Mouse (Mus musculus): ENCODE results near the gene Kras. TPM values are rescaled to one million over a fixed set of nuclear protein-coding genes. Genes with fewer than 3 reads are reported as not detected.
A peak's percentile ranks its signal among the peaks of the same experiment; 100 is the strongest.

The Kras gene
- polyA plus RNA-seq, 1 experiment from 2014 or later, result 77.7 TPM

DNA sequence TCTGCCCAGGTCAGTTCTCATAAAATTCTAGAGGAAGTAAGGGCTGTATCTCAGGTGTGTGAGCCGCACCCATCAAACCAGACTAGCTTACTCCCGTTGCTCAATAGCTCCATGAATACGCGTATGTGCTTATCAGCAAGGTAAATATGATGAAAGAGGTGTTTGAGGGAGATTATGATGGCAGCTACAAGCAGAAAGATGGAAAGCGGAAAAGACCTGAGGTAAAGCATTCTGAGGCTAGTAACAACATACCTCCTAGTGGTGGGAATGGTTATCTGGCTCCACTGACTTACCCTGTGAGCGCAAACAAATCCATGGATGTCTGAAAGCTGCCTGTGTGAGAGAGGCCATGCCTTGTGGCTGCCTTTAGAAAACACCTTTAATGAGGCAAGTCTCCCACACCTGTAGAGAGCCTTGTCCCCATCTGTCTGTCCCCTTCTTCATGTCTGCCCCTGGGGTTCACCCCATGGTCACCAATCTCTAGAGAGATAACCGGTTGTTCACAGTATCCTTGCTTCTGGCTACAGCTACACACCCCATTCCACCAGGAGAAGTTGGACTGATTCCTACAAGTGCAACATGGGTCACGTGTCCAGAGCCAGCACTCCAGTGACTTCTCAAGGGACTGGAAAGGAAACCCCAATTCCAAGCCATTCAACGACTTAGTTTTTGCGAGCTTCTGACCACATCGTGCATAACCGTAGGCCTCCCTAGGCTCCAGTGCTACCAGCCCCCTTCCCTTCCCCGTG is 6.1 kb upstream of the Kras start:
- WGBS, result 79% methylated on average over 13 of the region's 13 CpGs
- Histone ChIP-seq H3K36me3 (ENCODE audit: control insufficient read depth, insufficient read depth, low read length) (no peaks in the 10 kb centered on the region), H3K9ac (ENCODE audit: low read depth, low read length) (no peak overlapping the region), H3K27me3 (replicated peaks; ENCODE audit: control insufficient read depth, insufficient read depth, low read length) (no peaks in the 10 kb centered on the region), H3K4me1 (ENCODE audit: control insufficient read depth, insufficient read depth, low read depth, low read length) (no peaks in the 10 kb centered on the region), H3K4me3 (ENCODE audit: low read length) (no peak overlapping the region), H3K4me2 (ENCODE audit: low read length) (no peak overlapping the region), H3K9me3 (ENCODE audit: control insufficient read depth, low read length) (no peaks in the 10 kb centered on the region), H3K27ac (ENCODE audit: low read depth, low read length) (no peak overlapping the region)
- no peak; the same call in 1 of the 2 replicates for ATAC-seq

DNA sequence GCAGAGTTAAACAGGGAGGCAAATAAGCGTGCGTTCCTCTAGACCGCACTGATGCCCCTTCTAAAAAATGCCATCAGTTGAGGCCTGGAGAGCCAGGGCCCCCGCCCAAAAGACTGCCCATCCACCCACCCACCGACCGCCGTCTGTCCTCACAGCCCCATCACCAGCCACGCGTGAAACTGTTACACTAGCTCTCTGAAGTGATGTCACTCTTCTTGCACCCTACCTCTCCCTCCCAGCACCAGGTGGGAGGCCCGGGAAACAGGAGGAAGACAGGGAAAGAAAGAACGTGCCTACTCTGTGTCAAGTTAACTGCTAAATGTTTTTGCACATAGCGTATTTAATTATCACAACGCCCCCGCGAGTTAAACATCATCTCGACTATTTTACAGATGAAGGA is 781 bp upstream of the Kras start:
- ATAC-seq, result no peak; the same call in 1 of the 2 replicates
- Histone ChIP-seq H3K27ac (ENCODE audit: low read depth, low read length) (peak overlapping the region; percentile 91), H3K4me2 (ENCODE audit: low read length) (peak overlapping the region; percentile 74), H3K9ac (ENCODE audit: low read depth, low read length) (peak overlapping the region; percentile 97), H3K9me3 (ENCODE audit: control insufficient read depth, low read length) (no peaks in the 10 kb centered on the region), H3K4me3 (ENCODE audit: low read length) (peak overlapping the region; percentile 90), H3K4me1 (ENCODE audit: control insufficient read depth, insufficient read depth, low read depth, low read length) (peaks cover 13% of the 10 kb centered on the region), H3K27me3 (replicated peaks; ENCODE audit: control insufficient read depth, insufficient read depth, low read length) (no peaks in the 10 kb centered on the region), H3K36me3 (ENCODE audit: control insufficient read depth, insufficient read depth, low read length) (no peaks in the 10 kb centered on the region)
- 10% methylated on average over 16 of the region's 16 CpGs for WGBS

GRCm38 (mm10) chr6:145249291-145250184 is 501 bp downstream of the Kras start:
- Histone ChIP-seq H3K9me3 (ENCODE audit: control insufficient read depth, low read length) (no peaks in the 10 kb centered on the region), H3K9ac (ENCODE audit: low read depth, low read length) (peak overlapping the region; percentile 97), H3K27me3 (replicated peaks; ENCODE audit: control insufficient read depth, insufficient read depth, low read length) (no peaks in the 10 kb centered on the region), H3K4me2 (ENCODE audit: low read length) (peak overlapping the region; percentile 67), H3K4me3 (ENCODE audit: low read length) (peak overlapping the region; percentile 90), H3K4me1 (ENCODE audit: control insufficient read depth, insufficient read depth, low read depth, low read length) (peaks cover 13% of the 10 kb centered on the region), H3K27ac (ENCODE audit: low read depth, low read length) (peak overlapping the region; percentile 91), H3K36me3 (ENCODE audit: control insufficient read depth, insufficient read depth, low read length) (0 out of 2 replicates have a peak, but pooled peaks cover 2% of the 10 kb centered on the region)
- ATAC-seq, result peak; percentile 57
- under 1% methylated on average over 77 of the region's 124 CpGs for WGBS

DNA sequence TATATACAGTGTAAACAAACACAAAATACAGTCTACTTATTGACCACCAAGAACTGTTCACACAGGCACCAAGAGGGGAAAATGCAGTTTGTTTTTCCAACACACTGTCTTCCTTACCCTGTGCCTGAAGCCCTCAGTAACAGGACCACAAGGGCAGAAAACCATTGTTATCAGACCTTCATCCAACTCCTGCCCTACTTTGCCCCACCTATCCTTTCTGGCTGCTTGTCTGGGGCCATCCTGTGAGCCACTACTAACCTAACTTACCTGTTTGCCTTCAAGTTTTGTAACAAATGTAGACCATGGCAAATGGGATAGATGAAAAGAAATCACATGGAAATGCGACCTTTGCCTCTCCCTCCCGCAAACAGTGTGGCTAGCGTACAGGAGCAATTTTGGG is 2.2 kb downstream of the Kras start:
- H3K4me1 ChIP-seq (ENCODE audit: control insufficient read depth, insufficient read depth, low read depth, low read length), result peaks cover 13% of the 10 kb centered on the region
- peaks cover 3% of the 10 kb centered on the region; the same call in 1 of the 2 replicates for H3K36me3 ChIP-seq (ENCODE audit: control insufficient read depth, insufficient read depth, low read length)
- peak overlapping the region; percentile 31; the same call in 1 of the 2 replicates for H3K9ac ChIP-seq (ENCODE audit: low read depth, low read length)
- H3K9me3 ChIP-seq (ENCODE audit: control insufficient read depth, low read length), result no peaks in the 10 kb centered on the region
- 62% methylated on average over 3 of the region's 3 CpGs for WGBS
- no peak for ATAC-seq
- no peak overlapping the region for H3K27ac ChIP-seq (ENCODE audit: low read depth, low read length)
- H3K4me3 ChIP-seq (ENCODE audit: low read length), result no peak overlapping the region
- H3K4me2 ChIP-seq (ENCODE audit: low read length), result peak overlapping the region; percentile 43
- no peaks in the 10 kb centered on the region for H3K27me3 ChIP-seq (replicated peaks; ENCODE audit: control insufficient read depth, insufficient read depth, low read length)

GRCm38 (mm10) chr6:145246841-145247240 is 3.2 kb downstream of the Kras start:
- WGBS, result 95% methylated on average over 5 of the region's 5 CpGs
- H3K27ac ChIP-seq (ENCODE audit: low read depth, low read length), result no peak overlapping the region

DNA sequence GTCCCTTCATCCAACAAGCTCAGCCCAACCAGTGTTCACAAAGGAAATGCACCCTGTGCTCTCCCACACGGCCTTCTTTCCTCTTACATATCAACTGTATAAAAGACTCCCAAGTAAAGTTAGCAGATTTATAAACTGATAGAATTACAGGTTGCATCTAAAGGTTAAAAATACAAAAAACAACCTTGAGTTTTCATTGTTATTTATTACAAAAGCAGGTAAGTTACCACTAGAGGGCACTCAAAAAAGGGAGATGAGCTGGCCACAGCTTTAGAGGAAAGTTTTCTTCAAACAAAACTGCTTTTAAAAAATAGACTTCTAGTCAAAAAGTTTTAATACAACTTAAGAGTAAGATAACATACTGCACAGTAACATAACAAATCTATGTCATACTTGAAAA is 7.5 kb downstream of the Kras start:
- ATAC-seq, result no peak
- peaks cover 3% of the 10 kb centered on the region; the same call in 1 of the 2 replicates for H3K36me3 ChIP-seq (ENCODE audit: control insufficient read depth, insufficient read depth, low read length)
- 42% methylated on average over 1 of the region's 1 CpGs for WGBS

More at GRCm38 (mm10) chr6:145246841-145247240, 3.2 kb downstream of the Kras start:
- Histone ChIP-seq H3K4me3 (ENCODE audit: low read length) (no peak overlapping the region), H3K36me3 (ENCODE audit: control insufficient read depth, insufficient read depth, low read length) (peaks cover 3% of the 10 kb centered on the region; the same call in 1 of the 2 replicates), H3K4me2 (ENCODE audit: low read length) (no peak overlapping the region), H3K9me3 (ENCODE audit: control insufficient read depth, low read length) (no peaks in the 10 kb centered on the region), H3K9ac (ENCODE audit: low read depth, low read length) (no peak overlapping the region; the same call in 1 of the 2 replicates), H3K4me1 (ENCODE audit: control insufficient read depth, insufficient read depth, low read depth, low read length) (peaks cover 13% of the 10 kb centered on the region), H3K27me3 (replicated peaks; ENCODE audit: control insufficient read depth, insufficient read depth, low read length) (no peaks in the 10 kb centered on the region)
- ATAC-seq, result no peak

DNA sequence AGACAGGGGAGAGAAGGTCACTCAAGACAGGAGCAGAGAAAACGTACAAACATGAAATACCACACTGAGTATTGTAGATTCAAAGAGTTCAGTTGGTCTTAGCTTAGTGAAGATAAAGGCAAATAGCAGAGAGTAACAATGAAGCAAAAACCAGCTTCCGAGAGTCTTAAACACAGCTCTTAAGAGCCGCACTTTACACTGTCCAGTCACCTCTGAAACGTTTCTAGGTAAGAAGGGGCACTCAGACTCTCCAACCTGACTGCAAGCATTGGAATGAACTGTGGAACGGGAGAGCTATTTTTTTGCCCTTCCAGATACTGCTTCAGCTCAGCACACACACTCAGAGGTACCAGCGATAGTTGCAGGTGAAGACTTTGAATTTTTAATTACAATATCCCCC is 9.8 kb downstream of the Kras start:
- Histone ChIP-seq H3K36me3 (ENCODE audit: control insufficient read depth, insufficient read depth, low read length) (peaks cover 3% of the 10 kb centered on the region; the same call in 1 of the 2 replicates), H3K9me3 (ENCODE audit: control insufficient read depth, low read length) (no peaks in the 10 kb centered on the region), H3K27ac (ENCODE audit: low read depth, low read length) (no peak overlapping the region), H3K4me3 (ENCODE audit: low read length) (no peak overlapping the region), H3K27me3 (replicated peaks; ENCODE audit: control insufficient read depth, insufficient read depth, low read length) (no peaks in the 10 kb centered on the region), H3K9ac (ENCODE audit: low read depth, low read length) (no peak overlapping the region), H3K4me1 (ENCODE audit: control insufficient read depth, insufficient read depth, low read depth, low read length) (no peaks in the 10 kb centered on the region), H3K4me2 (ENCODE audit: low read length) (no peak overlapping the region)
- WGBS, result 94% methylated on average over 6 of the region's 6 CpGs
- no peak for ATAC-seq

More for the DNA sequence above, 7.5 kb downstream of the Kras start:
- no peak overlapping the region for H3K9ac ChIP-seq (ENCODE audit: low read depth, low read length)
- no peaks in the 10 kb centered on the region for H3K9me3 ChIP-seq (ENCODE audit: control insufficient read depth, low read length)
- H3K27me3 ChIP-seq (replicated peaks; ENCODE audit: control insufficient read depth, insufficient read depth, low read length), result no peaks in the 10 kb centered on the region
- H3K4me1 ChIP-seq (ENCODE audit: control insufficient read depth, insufficient read depth, low read depth, low read length), result peaks cover 4% of the 10 kb centered on the region
- no peak overlapping the region for H3K4me2 ChIP-seq (ENCODE audit: low read length)
- H3K27ac ChIP-seq (ENCODE audit: low read depth, low read length), result no peak overlapping the region
- H3K4me3 ChIP-seq (ENCODE audit: low read length), result no peak overlapping the region

DNA sequence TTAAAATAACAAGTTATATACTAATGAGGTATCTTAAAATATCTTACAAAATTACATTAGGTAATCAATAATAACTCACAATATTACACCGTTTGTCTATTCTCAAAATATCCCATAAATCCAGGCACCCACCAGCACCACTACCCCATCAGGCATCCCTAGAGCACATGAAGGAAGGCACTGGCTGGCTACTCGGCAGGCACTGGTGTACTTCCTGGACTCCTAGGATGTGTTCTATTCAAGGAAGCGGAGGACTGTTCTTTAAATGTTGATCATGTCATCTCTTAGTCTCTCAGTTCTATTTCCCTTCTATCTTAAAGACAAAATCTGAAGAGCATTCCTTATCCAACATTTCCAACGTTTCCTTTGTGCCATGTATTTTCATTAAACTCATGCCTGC is 12.9 kb downstream of the Kras start:
- Histone ChIP-seq H3K9ac (ENCODE audit: low read depth, low read length) (no peak overlapping the region), H3K4me1 (ENCODE audit: control insufficient read depth, insufficient read depth, low read depth, low read length) (no peaks in the 10 kb centered on the region), H3K4me3 (ENCODE audit: low read length) (no peak overlapping the region), H3K27me3 (replicated peaks; ENCODE audit: control insufficient read depth, insufficient read depth, low read length) (no peaks in the 10 kb centered on the region), H3K36me3 (ENCODE audit: control insufficient read depth, insufficient read depth, low read length) (no peaks in the 10 kb centered on the region), H3K4me2 (ENCODE audit: low read length) (no peak overlapping the region), H3K27ac (ENCODE audit: low read depth, low read length) (no peak overlapping the region), H3K9me3 (ENCODE audit: control insufficient read depth, low read length) (no peaks in the 10 kb centered on the region)
- 83% methylated on average over 4 of the region's 4 CpGs for WGBS
- no peak for ATAC-seq

DNA sequence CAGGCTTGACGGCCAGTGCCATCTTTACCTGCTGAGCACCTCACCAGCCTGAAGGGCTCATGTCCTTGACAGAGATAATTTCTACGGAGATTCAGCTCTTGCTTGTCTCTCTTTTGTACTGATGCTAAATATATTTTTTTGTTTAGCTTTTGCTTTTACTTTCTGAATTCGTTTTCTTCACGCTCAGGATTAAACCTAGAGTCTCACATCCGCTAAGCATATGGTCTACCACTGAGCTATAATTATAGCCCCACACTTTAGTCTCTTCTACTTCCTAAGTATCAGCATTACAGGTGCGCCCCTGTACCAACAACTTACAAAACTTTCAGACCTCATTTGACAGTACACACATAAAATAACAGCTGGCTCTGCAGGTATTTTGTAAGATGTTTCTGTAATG is 14.7 kb downstream of the Kras start:
- Histone ChIP-seq H3K9ac (ENCODE audit: low read depth, low read length) (no peak overlapping the region), H3K36me3 (ENCODE audit: control insufficient read depth, insufficient read depth, low read length) (peaks cover 3% of the 10 kb centered on the region; the same call in 1 of the 2 replicates), H3K4me2 (ENCODE audit: low read length) (no peak overlapping the region), H3K4me3 (ENCODE audit: low read length) (no peak overlapping the region), H3K4me1 (ENCODE audit: control insufficient read depth, insufficient read depth, low read depth, low read length) (no peaks in the 10 kb centered on the region), H3K27ac (ENCODE audit: low read depth, low read length) (no peak overlapping the region), H3K27me3 (replicated peaks; ENCODE audit: control insufficient read depth, insufficient read depth, low read length) (no peaks in the 10 kb centered on the region), H3K9me3 (ENCODE audit: control insufficient read depth, low read length) (no peaks in the 10 kb centered on the region)
- 88% methylated on average over 6 of the region's 6 CpGs for WGBS
- no peak for ATAC-seq
